Mouse (Mus musculus) megakaryocyte-erythroid progenitor cell, adult 5-6 weeks (primary cell): ENCODE data around the gene Ints6l. TPM values are rescaled to one million over a fixed set of nuclear protein-coding genes. Genes with fewer than 3 reads are reported as not detected.

Experiments
- ATAC-seq: replicated peaks from 2 replicates; pipeline ENCODE4 v1.8.0; 2016; ENCODE audit warnings: mild to moderate bottlenecking, inconsistent platforms; ENCODE audit not compliant: severe bottlenecking, poor library complexity, low FRiP score, low TSS enrichment
- total RNA-seq, 2 experiments: library from RNA; stranded (forward) in 1 of 2; stranded (reverse) in 1 of 2; fragments of 200-1000, 215-1000 nt in 1 of 2; fragments of >200 nt in 1 of 2; fragmentation: Nextera tagmentation in 1 of 2; gene quantifications; 2 replicates each; pipeline ENCODE4 v1.2.3; 2014 to 2017

Gene Ints6l
- total RNA-seq (2014; fragmentation: Nextera tagmentation) (53.8 and 58.8 TPM in 2 replicates), total RNA-seq (2017) (61.2 and 73.2 TPM in 2 replicates)

DNA sequence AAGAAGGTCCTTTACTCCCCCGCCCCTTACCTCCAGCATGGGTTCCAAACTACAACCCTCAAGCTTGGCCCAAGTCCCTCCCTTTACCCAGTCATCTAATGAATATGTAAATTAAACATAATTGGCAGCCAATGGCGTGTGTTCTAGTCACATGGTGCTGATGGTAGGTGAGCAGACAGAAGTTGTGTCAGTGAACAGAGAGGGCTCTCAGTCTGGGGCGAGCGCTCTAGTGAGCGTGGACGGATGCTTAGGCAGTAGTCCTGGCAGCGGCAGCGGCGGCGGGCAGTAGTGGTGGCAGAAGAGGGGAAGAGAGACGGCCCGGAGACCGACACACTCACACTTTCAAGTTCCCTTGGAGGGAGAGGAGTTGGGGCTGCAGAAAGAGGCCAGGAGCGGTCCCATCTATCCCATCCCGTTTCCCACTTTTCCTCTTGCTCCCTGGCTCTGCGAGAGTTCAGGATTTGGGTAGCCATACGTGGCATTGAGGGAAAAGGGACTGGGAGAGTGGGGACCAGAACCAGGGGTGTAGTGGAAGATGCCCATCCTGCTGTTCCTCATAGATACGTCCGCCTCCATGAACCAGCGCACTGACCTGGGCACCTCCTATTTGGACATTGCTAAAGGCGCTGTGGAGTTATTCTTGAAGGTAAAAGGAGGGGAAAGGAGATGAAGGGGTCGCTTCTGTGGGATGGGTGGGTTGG lies at the start of gene Ints6l:
Ints6l (plus strand) TSS at position 187 of the 701 bp plus-strand sequence.
- peak; percentile 87 for ATAC-seq

DNA sequence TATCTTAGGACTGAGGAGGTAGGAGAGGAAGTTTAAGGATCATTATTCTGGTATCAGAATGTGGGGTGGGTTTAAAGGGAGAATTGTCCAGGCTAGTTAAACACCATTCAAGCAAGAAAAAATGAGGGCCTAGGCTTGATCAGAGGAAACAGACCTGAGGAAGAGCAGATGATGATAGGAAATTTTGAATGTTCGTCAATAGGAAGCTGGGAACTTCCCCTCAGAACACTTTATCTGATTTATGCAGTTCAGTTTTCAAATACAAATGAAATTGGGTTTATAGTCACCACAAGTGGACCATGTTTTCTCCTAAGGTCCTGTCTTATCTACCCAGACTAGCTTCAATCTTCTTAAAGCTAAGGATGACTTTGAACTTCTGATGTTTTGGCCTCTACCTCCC lies 49.2 kb upstream of the Ints6l start:
- no peak for ATAC-seq

DNA sequence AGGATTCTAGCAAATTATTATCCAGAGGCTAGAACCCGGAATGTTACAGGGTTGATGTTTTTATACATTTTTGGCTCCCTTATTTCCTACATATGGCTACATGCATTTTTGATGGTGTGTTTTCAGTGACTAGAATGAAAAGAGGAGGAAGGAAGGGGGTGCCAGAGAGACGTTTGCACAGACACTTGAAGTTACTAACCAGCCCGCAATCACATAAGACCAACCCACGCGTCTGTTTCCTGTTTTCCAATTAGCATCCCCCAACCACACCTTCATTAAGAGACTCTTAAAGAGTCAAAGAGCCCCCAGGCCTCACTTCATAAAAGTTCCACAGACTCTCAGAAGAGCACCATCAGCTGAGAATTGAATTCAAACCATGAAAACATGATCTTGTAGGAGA lies 48.5 kb upstream of the Ints6l start:
- no peak for ATAC-seq

DNA sequence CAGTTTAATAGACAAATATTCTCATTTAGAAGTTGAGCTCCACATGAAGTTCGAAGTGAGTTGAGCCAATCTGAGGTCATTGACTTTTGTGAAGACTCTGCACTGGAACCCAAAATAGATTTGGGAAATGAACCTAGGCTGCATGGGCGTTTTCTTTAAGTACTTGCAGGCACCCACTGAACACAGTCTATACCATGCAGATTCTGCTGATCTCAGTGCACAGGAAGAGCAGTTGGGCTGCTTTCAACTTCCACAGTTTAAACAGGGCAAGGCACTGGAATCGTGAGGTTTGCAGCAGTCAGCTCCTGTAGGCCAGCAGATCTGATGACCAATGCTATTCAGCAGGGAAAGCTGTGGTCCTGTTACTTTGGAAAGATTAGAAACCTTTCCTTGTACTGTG lies 38.4 kb upstream of the Ints6l start:
- ATAC-seq = no peak

- no peak for ATAC-seq
Observed at GRCm38 (mm10) chrX:56417541-56417940, 37.1 kb upstream of the Ints6l start.

- ATAC-seq = no peak
Observed at GRCm38 (mm10) chrX:56430601-56431000, 24.1 kb upstream of the Ints6l start.

GRCm38 (mm10) chrX:56435758-56436283 lies 18.8 kb upstream of the Ints6l start:
- peak; percentile 95 for ATAC-seq

GRCm38 (mm10) chrX:56446487-56447428 lies 7.9 kb upstream of the Ints6l start:
- ATAC-seq = peak; percentile 99

GRCm38 (mm10) chrX:56447524-56448015 lies 7.1 kb upstream of the Ints6l start, which contains the start of gene Gm2174:
Gene Gm2174 (plus strand): TSS chrX:56447965.
- no peak for ATAC-seq

DNA sequence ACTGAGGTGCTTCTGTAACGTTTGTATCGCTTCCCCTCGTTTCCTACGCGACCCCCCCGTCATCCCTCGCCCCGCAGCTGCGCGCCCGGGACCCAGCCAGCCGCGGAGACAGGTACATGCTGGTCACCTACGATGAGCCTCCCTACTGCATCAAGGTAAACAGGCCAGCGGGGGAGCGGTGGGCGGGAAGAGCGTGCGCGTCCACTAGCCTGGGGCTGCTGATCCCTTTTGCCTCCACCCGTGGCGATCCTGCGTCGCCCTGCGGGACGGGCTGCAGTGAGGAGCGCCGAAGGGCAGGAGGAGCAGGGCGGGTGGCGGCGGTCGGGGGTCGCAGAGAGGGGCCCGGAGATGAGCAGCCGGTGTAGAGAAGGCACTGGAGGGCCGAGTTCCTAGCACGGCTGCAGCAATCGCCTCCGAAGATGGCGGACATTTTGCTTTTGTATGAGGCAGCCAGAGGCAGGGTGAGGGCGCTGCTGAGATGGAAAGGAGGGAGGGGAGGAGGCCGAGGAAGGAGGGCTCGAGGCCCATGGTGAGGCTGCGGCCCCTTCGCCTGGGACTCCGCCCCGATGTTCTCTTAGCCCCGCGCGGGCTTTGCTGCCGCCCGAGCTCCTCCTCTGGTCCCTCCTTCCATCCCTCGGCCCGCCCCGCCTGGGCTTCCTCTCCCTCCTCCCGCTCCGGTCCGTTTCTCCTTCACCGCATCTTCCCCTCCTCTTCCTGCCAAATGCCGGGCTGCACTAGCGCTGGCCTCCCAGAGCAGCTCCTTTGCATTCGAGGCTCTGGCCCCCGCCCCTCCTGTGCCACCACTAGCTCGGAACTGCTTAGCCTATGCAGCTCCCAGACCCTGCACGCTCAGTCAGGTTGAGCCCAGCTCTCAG lies 952 bp downstream of the Ints6l start:
- peak; percentile 94 for ATAC-seq

DNA sequence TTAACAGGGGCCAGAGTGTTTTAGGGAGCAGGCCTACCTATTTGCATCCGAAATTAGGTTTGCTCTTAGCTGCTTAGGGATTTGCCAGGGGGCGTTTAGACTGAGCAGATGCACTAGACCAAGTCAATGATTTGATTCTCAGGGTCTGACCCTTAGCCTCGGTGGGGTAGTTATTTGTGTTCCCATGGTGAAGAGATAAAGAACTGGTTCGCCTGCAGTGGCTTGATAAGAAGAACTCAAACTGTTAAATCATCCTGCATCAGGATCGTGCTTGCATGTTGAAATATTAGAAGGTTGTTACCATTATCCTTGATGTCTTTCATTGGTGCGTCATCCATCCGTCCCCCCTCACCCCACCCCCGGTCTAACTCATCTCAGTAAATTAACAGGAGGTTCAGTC lies 1.7 kb downstream of the Ints6l start:
- ATAC-seq = peak; percentile 32

GRCm38 (mm10) chrX:56462020-56462933 lies 7.6 kb downstream of the Ints6l start:
- no peak for ATAC-seq

DNA sequence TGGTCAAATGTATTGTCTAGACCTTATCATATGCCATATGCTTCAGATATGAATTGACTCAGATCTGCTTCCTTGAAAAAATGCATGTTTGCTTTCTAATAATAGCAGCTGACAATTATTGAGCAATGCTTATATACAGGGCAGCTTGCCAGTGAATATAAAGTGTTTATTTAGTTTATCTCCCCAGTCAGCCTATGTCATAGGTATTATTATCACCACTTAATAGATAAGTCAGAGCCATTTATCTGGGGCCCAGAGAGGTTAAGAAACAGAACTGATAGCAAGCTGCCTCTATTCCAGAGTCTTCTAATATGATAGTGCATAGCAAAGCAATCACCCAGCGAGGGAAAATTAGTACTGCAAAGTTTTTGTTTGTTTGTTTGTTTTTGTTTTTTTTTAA lies 10.2 kb downstream of the Ints6l start:
- peak; percentile 77 for ATAC-seq

- ATAC-seq = no peak
Observed at GRCm38 (mm10) chrX:56467688-56468087, 13.0 kb downstream of the Ints6l start.

DNA sequence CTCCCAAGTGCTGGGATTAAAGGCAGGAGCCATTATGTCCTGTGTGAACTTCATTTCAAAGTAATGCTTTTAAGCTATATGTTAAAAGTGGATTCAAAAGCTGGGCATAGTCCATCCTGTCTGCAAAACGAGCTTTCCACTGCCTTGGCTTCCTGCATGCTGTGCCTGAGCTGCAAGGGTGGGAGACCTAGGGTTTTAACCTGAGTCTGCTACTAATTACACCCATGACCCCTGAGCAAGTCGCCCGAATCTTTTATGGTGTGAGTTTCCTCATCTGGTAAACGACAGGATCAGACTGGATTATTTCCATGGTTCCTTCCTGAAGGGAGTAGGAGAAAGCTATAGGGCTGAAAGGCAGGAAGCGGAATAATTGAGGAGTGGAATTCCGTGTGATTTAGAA lies 13.8 kb downstream of the Ints6l start:
- no peak for ATAC-seq

- no peak for ATAC-seq
Observed at GRCm38 (mm10) chrX:56474035-56474434, 19.4 kb downstream of the Ints6l start.

DNA sequence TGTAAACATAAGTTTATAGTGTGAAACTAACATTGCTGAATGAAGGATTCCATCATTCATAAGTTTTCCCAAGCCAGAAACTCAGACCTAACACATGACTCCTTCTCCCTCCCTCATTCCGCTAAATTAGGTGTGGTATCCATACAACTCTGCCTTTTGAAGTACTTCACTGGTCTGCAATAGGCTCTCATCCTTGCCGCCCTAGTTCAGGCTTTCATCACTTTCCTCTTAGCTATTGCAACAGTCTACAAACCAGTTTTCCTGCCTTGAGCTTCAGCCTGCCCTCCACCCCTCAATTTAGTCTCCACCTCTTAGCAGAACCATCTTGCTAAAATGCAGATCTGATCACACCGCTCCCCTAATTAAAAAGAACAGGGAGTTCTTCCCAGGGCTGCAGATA lies 22.9 kb downstream of the Ints6l start:
- no peak for ATAC-seq

DNA sequence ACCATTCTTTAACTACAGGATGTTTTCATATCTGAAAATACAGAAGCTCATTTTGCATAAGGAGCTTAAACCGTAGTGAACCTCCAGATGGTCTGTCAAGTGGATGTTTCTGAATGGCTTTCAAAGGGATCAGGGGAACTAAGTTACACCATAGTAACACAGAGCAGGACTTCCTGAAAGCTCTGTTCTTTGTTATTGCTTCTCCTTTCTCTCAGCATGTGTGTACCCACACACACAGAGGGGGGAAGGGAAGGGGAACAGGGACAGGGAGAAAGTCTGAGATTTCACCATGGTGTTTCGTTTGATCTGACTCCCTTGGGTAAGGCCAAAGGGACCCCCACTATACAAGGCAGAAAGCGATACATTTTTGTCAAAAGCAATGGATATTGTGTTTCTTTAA lies 27.2 kb downstream of the Ints6l start:
- ATAC-seq = no peak
